Mouse (Mus musculus) CD8-positive naive resting alpha-beta T cell, adult 2 months (primary cell): ENCODE measurements at regions not wholly inside any gene's neighbourhood (a gene's known extent, or its start where the extent isn't known, plus 50 kb on each side); places are given as distances from the start of the nearest gene placed in this dataset.

Experiments
- DNase-seq, 2 experiments: peaks; one replicate each; pipeline ENCODE4 v3.0.0; 2022; ENCODE audit warnings: low read depth in 2 of 2, low spot score in 2 of 2

GRCm38 (mm10) chr4:95304006-95304405 is 252.0 kb upstream of the Jun start:
- DNase-seq, result no peak

GRCm38 (mm10) chr4:95307134-95307533 is 250.2 kb upstream of the Fggy start:
- DNase-seq, result no peak

GRCm38 (mm10) chr4:95308469-95308895 is 248.8 kb upstream of the Fggy start:
- DNase-seq, result no peak

- no peak for DNase-seq
Observed at GRCm38 (mm10) chr4:95310410-95310809, 246.9 kb upstream of the Fggy start.

- DNase-seq, result no peak
Observed at GRCm38 (mm10) chr4:95317821-95318290, 239.5 kb upstream of the Fggy start.

GRCm38 (mm10) chr4:95318561-95318960 is 238.7 kb upstream of the Fggy start:
- no peak for DNase-seq

GRCm38 (mm10) chr4:95319036-95319435 is 238.3 kb upstream of the Fggy start:
- no peak for DNase-seq

GRCm38 (mm10) chr4:95325861-95326260 is 231.4 kb upstream of the Fggy start:
- DNase-seq, result no peak

GRCm38 (mm10) chr4:95339822-95340221 is 217.5 kb upstream of the Fggy start:
- no peak for DNase-seq

- DNase-seq, result no peak
Observed at GRCm38 (mm10) chr4:95340926-95341325, 216.4 kb upstream of the Fggy start.

- no peak for DNase-seq
Observed at GRCm38 (mm10) chr4:95346722-95347197, 210.5 kb upstream of the Fggy start.

- no peak for DNase-seq
Observed at GRCm38 (mm10) chr4:95347436-95347835, 209.9 kb upstream of the Fggy start.

GRCm38 (mm10) chr4:95348405-95349123 is 208.7 kb upstream of the Fggy start:
- DNase-seq, result no peak

- DNase-seq, result peak; percentile 1 to 11
Observed at GRCm38 (mm10) chr4:95353894-95354319, 203.4 kb upstream of the Fggy start.

GRCm38 (mm10) chr4:95358674-95359073 is 198.6 kb upstream of the Fggy start:
- DNase-seq, result no peak

- DNase-seq, result no peak
Observed at GRCm38 (mm10) chr4:95360336-95360967, 196.9 kb upstream of the Fggy start.

- no peak for DNase-seq
Observed at GRCm38 (mm10) chr4:95364376-95365082, 192.8 kb upstream of the Fggy start.

- no peak for DNase-seq
Observed at GRCm38 (mm10) chr4:95376386-95376785, 180.9 kb upstream of the Fggy start.

- no peak for DNase-seq
Observed at GRCm38 (mm10) chr4:95377222-95378134, 179.8 kb upstream of the Fggy start.

- DNase-seq, result no peak
Observed at GRCm38 (mm10) chr4:95378645-95379044, 178.7 kb upstream of the Fggy start.
